Mouse (Mus musculus) megakaryocyte progenitor cell, adult 5-6 weeks (primary cell): ENCODE data around the gene Pfdn5. TPM values are rescaled to one million over a fixed set of nuclear protein-coding genes. Genes with fewer than 3 reads are reported as not detected.
A peak's percentile ranks its signal among the peaks of the same experiment; 100 is the strongest.

Experiments used
- ATAC-seq: replicated peaks from 2 replicates; pipeline ENCODE4 v1.8.0; 2016; ENCODE audit warnings: mild to moderate bottlenecking, moderate TSS enrichment, inconsistent platforms; ENCODE audit not compliant: poor library complexity
- total RNA-seq, 2 experiments: library from RNA; stranded (forward) in 1 of 2; stranded (reverse) in 1 of 2; fragments of 157-497, 149-512 nt in 1 of 2; fragments of 200-1000 nt in 1 of 2; gene quantifications; 2 replicates each; pipeline versions ENCODE4 v1.2.3 to v1.2.4; 2015 to 2017

Gene Pfdn5
- total RNA-seq, 2 experiments from 2014 or later = 343 to 345 TPM

GRCm38 (mm10) chr15:102366733-102367344 lies 40.9 kb downstream of the Pfdn5 start, which contains the start of gene Sp7:
TSS of gene Sp7 (minus strand) at chr15:102367182.
- no peak for ATAC-seq

GRCm38 (mm10) chr15:102369972-102370371 lies 44.1 kb downstream of the Pfdn5 start:
- ATAC-seq = no peak

GRCm38 (mm10) chr15:102370727-102371126 lies 44.8 kb downstream of the Pfdn5 start:
- no peak for ATAC-seq

- ATAC-seq = peak; percentile 77
These were observed 50.7 kb downstream of the Pfdn5 start for GRCm38 (mm10) chr15:102376453-102377162.

DNA sequence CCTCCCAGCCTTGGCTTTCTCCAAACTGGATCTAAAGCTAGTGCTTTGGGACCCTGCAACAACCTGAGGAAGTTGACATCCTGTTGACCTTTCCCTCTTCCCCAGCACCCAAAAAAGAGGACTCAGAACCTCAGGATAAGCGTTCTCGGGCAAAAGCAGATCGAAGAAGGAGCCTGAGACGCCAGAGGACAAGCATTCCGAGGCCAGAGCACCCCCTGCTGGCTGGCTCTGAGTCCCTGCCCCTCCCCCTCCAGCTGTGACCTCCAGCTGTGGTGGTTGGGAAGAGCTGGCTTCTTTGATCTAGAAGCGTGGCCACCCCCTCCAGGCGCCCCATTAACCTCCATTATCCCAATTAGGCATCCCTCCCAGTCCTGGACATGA lies 51.2 kb downstream of the Pfdn5 start:
- ATAC-seq = peak; percentile 85

DNA sequence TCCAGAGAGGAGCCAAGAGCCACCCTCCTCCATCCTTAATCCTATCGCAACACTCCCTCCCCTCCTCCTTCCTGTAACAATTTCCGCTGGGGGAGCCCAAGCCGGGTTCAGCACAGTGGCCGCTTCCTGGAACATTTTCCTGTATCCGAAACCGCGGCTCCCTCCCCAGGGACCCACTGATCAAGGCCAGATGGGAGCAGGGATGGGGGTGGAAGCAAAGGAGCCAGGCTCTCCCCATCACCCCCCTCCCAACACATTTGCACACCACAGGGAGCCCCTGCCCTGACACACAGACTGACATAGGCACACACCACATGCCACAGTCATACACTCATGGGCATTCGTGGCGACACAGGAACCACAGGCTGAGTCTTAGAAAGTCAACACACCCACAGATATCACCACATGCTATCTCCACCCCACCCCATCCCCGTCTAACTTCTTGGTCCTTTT lies 51.9 kb downstream of the Pfdn5 start:
- ATAC-seq = peak; percentile 30; the same call in 1 of the 2 replicates

Other genes starting within 250 kb of the Pfdn5 start
- not detected in 2 replicates for gene Tns2, start 225.7 kb upstream of the Pfdn5 start, total RNA-seq (2015)
- not detected in 2 replicates for gene Tns2, start 225.7 kb upstream of the Pfdn5 start, total RNA-seq (2017)
- 2.9 and 3.2 TPM in 2 replicates for gene Spryd3, start 189.9 kb upstream of the Pfdn5 start, total RNA-seq (2015)
- 11.5 and 17.9 TPM in 2 replicates for gene Spryd3, start 189.9 kb upstream of the Pfdn5 start, total RNA-seq (2017)
- not detected in 2 replicates for gene Igfbp6, start 181.8 kb upstream of the Pfdn5 start, total RNA-seq (2015)
- not detected in 2 replicates for gene Igfbp6, start 181.8 kb upstream of the Pfdn5 start, total RNA-seq (2017)
- 0.73 and 1.9 TPM in 2 replicates for gene Soat2, start 175.6 kb upstream of the Pfdn5 start, total RNA-seq (2015)
- 1.2 and 3.3 TPM in 2 replicates for gene Soat2, start 175.6 kb upstream of the Pfdn5 start, total RNA-seq (2017)
- 19.7 and 28.7 TPM in 2 replicates for gene Zfp740, start 122.9 kb upstream of the Pfdn5 start, total RNA-seq (2015)
- gene Zfp740, start 122.9 kb upstream of the Pfdn5 start, total RNA-seq (2017) = 28.3 and 29.5 TPM in 2 replicates
- 6.3 and 10.2 TPM in 2 replicates for gene Csad, start 121.4 kb upstream of the Pfdn5 start, total RNA-seq (2015)
- gene Csad, start 121.4 kb upstream of the Pfdn5 start, total RNA-seq (2017) = 6.4 and 8.1 TPM in 2 replicates
- 26.6 and 29.2 TPM in 2 replicates for gene Itgb7, start 94.2 kb upstream of the Pfdn5 start, total RNA-seq (2015)
- gene Itgb7, start 94.2 kb upstream of the Pfdn5 start, total RNA-seq (2017) = 36.7 and 44.6 TPM in 2 replicates
- 4.1 and 4.8 TPM in 2 replicates for gene Rarg, start 68.6 kb upstream of the Pfdn5 start, total RNA-seq (2015)
- gene Rarg, start 68.6 kb upstream of the Pfdn5 start, total RNA-seq (2017) = 3.9 and 4.2 TPM in 2 replicates
- gene Gm9918, start 55.6 kb upstream of the Pfdn5 start, total RNA-seq (2015) = not detected in 2 replicates
- not detected in 2 replicates for gene Gm9918, start 55.6 kb upstream of the Pfdn5 start, total RNA-seq (2017)
- gene Mfsd5, start 46.7 kb upstream of the Pfdn5 start, total RNA-seq (2015) = 28.2 and 33.0 TPM in 2 replicates
- 17.8 and 25.5 TPM in 2 replicates for gene Mfsd5, start 46.7 kb upstream of the Pfdn5 start, total RNA-seq (2017)
- 33.9 and 34.8 TPM in 2 replicates for gene Espl1, start 29.9 kb upstream of the Pfdn5 start, total RNA-seq (2015)
- gene Espl1, start 29.9 kb upstream of the Pfdn5 start, total RNA-seq (2017) = 15.0 and 19.2 TPM in 2 replicates
- gene Myg1, start 5.6 kb downstream of the Pfdn5 start, total RNA-seq (2015) = 26.5 and 28.4 TPM in 2 replicates
- 56.4 and 58.5 TPM in 2 replicates for gene Myg1, start 5.6 kb downstream of the Pfdn5 start, total RNA-seq (2017)
- gene Aaas, start 24.7 kb downstream of the Pfdn5 start, total RNA-seq (2015) = 103 and 110 TPM in 2 replicates
- gene Aaas, start 24.7 kb downstream of the Pfdn5 start, total RNA-seq (2017) = 141 and 151 TPM in 2 replicates
- not detected in 2 replicates for gene Sp7, start 41.1 kb downstream of the Pfdn5 start, total RNA-seq (2015)
- not detected in 2 replicates for gene Sp7, start 41.1 kb downstream of the Pfdn5 start, total RNA-seq (2017)
- gene Sp1, start 80.0 kb downstream of the Pfdn5 start, total RNA-seq (2015) = 62.0 and 63.9 TPM in 2 replicates
- 46.4 and 52.9 TPM in 2 replicates for gene Sp1, start 80.0 kb downstream of the Pfdn5 start, total RNA-seq (2017)
- gene Amhr2, start 119.3 kb downstream of the Pfdn5 start, total RNA-seq (2015) = 0.07 TPM in 1 of 2 replicates, not detected in the other
- not detected in 2 replicates for gene Amhr2, start 119.3 kb downstream of the Pfdn5 start, total RNA-seq (2017)
- gene Prr13, start 132.9 kb downstream of the Pfdn5 start, total RNA-seq (2015) = 71.0 and 73.0 TPM in 2 replicates
- gene Prr13, start 132.9 kb downstream of the Pfdn5 start, total RNA-seq (2017) = 48.6 and 51.5 TPM in 2 replicates
- 946 and 973 TPM in 2 replicates for gene Pcbp2, start 144.4 kb downstream of the Pfdn5 start, total RNA-seq (2015)
- gene Pcbp2, start 144.4 kb downstream of the Pfdn5 start, total RNA-seq (2017) = 175 and 191 TPM in 2 replicates
- not detected in 2 replicates for gene Gm10337, start 177.6 kb downstream of the Pfdn5 start, total RNA-seq (2015)
- not detected in 2 replicates for gene Gm10337, start 177.6 kb downstream of the Pfdn5 start, total RNA-seq (2017)
- gene Map3k12, start 190.9 kb downstream of the Pfdn5 start, total RNA-seq (2015) = 1.2 TPM in 1 of 2 replicates, not detected in the other
- 0.12 and 0.24 TPM in 2 replicates for gene Map3k12, start 190.9 kb downstream of the Pfdn5 start, total RNA-seq (2017)
- 13.1 and 17.4 TPM in 2 replicates for gene Tarbp2, start 192.1 kb downstream of the Pfdn5 start, total RNA-seq (2015)
- gene Tarbp2, start 192.1 kb downstream of the Pfdn5 start, total RNA-seq (2017) = 22.6 and 26.7 TPM in 2 replicates
- gene Npff, start 198.8 kb downstream of the Pfdn5 start, total RNA-seq (2015) = 7.2 and 8.9 TPM in 2 replicates
- gene Npff, start 198.8 kb downstream of the Pfdn5 start, total RNA-seq (2017) = 1.2 TPM in 1 of 2 replicates, not detected in the other